Mouse (Mus musculus) kidney, adult 2 months (tissue): ENCODE measurements around the gene Itgb7.

Experiments used
- CTCF ChIP-seq: fragments of 200-500 bp; conservative IDR thresholded peaks from 2 replicates; pipeline ENCODE4 v1.5.1; 2011; ENCODE audit warnings: low read depth, mild to moderate bottlenecking, control low read depth, low read length, moderate library complexity, mixed read lengths; ENCODE audit not compliant: insufficient read depth, insufficient read length
- POLR2A ChIP-seq: fragments of 200-500 bp; IDR thresholded peaks from one replicate; pipeline ENCODE4 v1.6.1; 2011; ENCODE audit warnings: low read depth, low read length, control low read depth

DNA sequence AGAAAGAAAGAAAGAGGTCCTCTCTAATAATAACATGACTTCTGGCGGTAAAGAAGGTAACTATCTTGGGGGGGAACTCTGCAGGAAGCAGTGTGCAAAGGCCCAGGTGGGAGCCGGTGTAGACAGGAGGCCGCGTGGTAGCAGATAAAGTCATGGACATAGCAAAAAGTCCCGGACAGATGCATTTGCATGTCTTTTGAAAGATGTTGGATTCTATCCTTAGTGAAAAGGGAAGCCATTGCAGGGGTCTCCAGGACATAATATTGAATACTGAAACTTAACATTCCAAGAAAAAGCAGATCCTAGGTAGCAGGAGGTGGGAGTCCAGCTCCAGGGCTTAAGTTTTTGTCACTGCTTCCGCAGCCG is 47.0 kb upstream of the Itgb7 start:
- no peak for TF ChIP-seq CTCF
- no peak for TF ChIP-seq POLR2A
